Mouse (Mus musculus) bone marrow, adult 2 months (tissue): ENCODE data around the gene Hmmr. TPM values are rescaled to one million over a fixed set of nuclear protein-coding genes. Genes with fewer than 3 reads are reported as not detected.

Experiments
- H3K27ac ChIP-seq: fragments of 200-500 bp; 2 replicates; pipeline ENCODE4 v1.5.1; 2012; ENCODE audit warnings: low read depth, mild to moderate bottlenecking, control low read depth, inconsistent platforms, low read length; ENCODE audit not compliant: control insufficient read depth, poor library complexity, insufficient read depth
- H3K4me1 ChIP-seq: fragments of 200-500 bp; 2 replicates; pipeline ENCODE4 v1.6.1; 2011; ENCODE audit warnings: low read length; ENCODE audit not compliant: control insufficient read depth, insufficient read depth
- H3K4me3 ChIP-seq: fragments of 200-500 bp; replicated peaks from 2 replicates; pipeline ENCODE3; 2011; ENCODE audit warnings: mild to moderate bottlenecking, low read depth, low read length, control low read depth; ENCODE audit not compliant: control insufficient read depth
- CTCF ChIP-seq: fragments of 200-500 bp; IDR thresholded peaks from 2 replicates; pipeline ENCODE4 v1.5.1; 2011; ENCODE audit warnings: low read length, control low read depth; ENCODE audit not compliant: control insufficient read depth, insufficient read depth
- POLR2A ChIP-seq: fragments of 200-500 bp; IDR thresholded peaks from 2 replicates; pipeline ENCODE4 v1.6.1; 2011; ENCODE audit warnings: low read depth, mild to moderate bottlenecking, control low read depth, low read length, borderline replicate concordance; ENCODE audit not compliant: control insufficient read depth
- WGBS: fragments of 180-500 bp; shearing (Covaris S2); methylation state at CpG from one replicate; pipeline ENCODE4 v1.1.7; 2018; 5-methylcytosine and 5-hydroxymethylcytosine counted together
- polyA plus RNA-seq: library from polyadenylated mRNA; stranded (reverse); fragments of >200 nt; gene quantifications from 2 replicates; pipeline ENCODE4 v1.2.4, GENCODE M21; 2011; ENCODE audit warnings: low replicate concordance; ENCODE audit not compliant: missing spikeins, insufficient read depth, insufficient read length

The Hmmr gene
- polyA plus RNA-seq, 1 experiment: 23.2 TPM

DNA sequence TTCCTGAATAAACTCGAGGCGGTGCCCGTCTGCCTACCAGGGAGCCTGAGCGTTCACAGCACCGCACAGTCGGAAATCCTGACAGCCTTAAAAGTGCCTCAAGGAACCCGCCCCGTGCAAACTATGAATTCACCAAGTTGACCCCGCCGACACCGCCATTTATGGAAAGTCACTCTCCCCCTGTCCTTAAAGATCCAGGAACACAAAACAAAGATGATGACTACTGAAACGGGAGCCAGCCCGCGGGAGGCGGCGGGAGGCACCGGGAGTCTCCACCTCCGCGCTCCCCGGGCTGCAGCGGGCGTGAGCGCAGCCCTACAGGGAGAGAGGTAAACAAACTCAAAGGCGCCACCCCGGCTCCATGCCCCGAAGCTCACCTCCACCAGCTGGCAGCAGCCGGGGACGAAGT, 41.1 kb downstream of the Hmmr start:
- TF ChIP-seq CTCF (0 out of 2 replicates have a peak, but pooled peaks have one; percentile 3), POLR2A (no peak)
- H3K27ac ChIP-seq: peak overlapping the region; percentile 88
- WGBS: under 1% methylated on average over 28 of the region's 28 CpGs
- H3K4me1 ChIP-seq: peaks cover 8% of the 10 kb centered on the region
- peak overlapping the region; percentile 94 for H3K4me3 ChIP-seq

DNA sequence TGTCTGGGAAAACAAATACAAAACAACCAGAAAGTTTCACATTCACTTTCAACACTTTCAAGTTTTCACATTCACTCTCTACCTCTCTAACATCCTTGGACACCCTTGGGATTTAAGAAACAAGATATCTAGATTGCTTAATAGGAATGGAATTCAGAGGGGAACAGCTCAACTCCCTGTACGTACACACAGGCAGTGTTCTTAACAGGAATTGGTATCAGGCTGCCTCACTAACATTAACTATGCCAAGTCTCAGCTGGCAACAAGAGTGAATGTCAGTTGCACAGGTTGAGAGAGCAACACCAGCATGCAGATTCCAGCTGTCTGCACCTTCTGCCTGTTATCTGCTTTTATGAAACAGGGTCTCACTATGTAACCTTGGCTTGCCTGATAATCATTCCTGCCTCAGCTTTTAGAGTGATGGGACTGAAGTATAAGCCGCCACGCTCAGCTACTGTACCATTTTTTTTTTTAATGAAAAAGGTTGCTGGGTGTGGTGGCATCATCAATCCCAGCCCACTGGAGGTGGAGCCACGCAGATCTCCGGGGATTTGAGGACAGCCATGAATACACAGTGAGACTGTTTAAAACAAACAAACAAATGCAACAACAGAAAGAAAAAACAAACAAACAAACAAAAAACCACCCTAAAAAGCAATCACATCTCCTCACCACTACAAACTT, 42.6 kb downstream of the Hmmr start:
- TF ChIP-seq CTCF (no peak), POLR2A (no peak)
- WGBS: 50% methylated on average over 5 of the region's 5 CpGs
- Histone ChIP-seq H3K4me3 (no peak overlapping the region), H3K4me1 (peaks cover 8% of the 10 kb centered on the region), H3K27ac (no peak overlapping the region)

DNA sequence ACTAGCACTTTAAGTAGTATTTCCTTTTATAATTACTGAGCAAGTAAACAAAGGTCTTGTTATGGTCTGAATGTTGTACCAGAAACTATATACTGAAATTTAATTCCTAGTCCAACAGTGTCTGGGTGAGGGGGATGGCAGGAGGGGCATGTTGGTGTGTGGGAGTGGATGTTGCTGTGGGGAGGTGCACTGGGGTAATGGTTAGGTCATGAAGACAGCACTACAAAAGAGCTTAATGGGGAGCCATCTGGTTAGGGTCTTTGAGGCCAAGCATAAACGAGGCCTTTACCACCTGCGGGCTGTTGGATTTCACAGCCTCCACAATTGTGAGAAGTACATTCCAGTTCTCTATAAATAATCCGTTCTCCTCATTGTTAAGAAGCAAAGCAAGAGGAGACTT, 49.9 kb downstream of the Hmmr start:
- WGBS: 82% methylated on average over 3 of the region's 3 CpGs
- TF ChIP-seq POLR2A: no peak
- TF ChIP-seq CTCF: no peak
- no peaks in the 10 kb centered on the region for H3K4me1 ChIP-seq
- H3K4me3 ChIP-seq: no peak overlapping the region
- H3K27ac ChIP-seq: no peak overlapping the region

DNA sequence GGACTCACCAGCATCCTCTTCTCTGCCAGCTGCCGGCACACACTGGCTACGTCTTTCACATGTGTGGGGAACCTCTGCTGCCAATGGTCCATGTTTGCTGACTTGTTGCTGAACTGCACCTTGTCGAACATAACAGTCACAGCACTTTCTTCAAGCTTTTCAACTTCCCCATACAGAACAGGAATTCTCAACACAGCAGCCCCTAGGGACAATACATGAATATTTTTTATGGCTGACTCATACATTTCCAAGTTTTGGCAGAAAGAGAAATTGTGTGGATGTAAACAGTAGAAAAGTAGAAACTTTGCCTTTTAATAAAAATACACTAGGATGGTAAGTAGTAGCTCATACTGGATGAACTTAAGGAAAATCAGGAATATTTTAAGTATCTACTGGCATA, 50.8 kb downstream of the Hmmr start:
- Histone ChIP-seq H3K4me3 (no peak overlapping the region), H3K4me1 (no peaks in the 10 kb centered on the region), H3K27ac (no peak overlapping the region)
- TF ChIP-seq POLR2A: no peak
- TF ChIP-seq CTCF: no peak
- WGBS: 87% methylated on average over 3 of the region's 3 CpGs

DNA sequence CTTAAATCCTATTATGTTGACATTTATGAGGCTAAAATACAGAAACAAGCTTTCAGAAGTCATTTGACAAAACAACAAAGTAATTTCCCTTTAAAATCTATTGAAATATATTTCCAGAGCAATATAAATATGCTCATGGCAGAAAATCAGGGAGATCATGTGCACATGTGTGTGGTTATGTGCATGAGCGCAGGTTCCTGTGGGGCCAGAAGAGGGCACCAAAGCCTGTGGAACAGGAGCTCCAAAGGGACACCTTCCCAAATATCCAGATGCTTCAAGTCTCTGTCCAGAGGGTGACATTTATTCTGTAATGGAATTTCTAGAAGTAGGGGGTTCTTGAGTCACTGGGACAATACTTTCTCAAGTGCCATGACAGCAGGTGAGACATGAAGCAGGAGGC, 56.1 kb downstream of the Hmmr start:
- no peak overlapping the region for H3K4me3 ChIP-seq
- TF ChIP-seq POLR2A (no peak), CTCF (peak; percentile 55)
- H3K27ac ChIP-seq: no peak overlapping the region
- 100% methylated on average over 1 of the region's 1 CpGs for WGBS
- H3K4me1 ChIP-seq: no peaks in the 10 kb centered on the region

DNA sequence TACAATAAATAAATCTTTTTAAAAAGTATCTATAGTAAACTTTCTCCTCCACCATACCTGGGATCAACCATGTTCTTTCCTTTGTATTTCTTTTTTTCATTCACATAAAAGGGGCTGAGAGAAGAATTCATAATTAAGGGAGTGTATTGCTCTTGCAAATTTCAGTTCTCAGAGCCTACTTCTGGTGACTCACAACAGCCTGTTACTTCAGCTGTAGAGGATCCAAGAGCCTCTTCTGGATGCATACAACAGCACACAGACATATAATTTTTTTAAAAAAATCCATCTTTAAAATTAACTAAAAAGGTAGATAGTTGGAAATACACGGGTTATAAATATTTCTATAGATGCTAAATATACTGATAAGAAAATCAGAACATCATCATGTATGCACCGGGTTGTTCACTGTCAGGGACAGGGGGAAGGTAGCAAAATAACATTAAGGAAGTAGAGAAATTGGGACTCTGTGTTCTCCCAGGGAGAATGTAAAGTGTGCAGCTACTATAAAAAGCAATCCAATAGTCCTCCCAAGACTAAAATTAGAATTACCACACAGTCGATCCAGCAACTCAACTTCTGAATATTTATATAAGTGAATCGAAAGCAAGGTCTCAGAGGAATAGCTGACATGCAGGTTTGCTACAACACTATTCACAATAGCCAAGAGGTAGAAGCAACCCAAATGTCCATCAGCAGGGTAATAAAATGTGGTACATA, 58.0 kb downstream of the Hmmr start:
- TF ChIP-seq POLR2A (no peak), CTCF (no peak)
- H3K27ac ChIP-seq: no peak overlapping the region
- 69% methylated on average over 4 of the region's 4 CpGs for WGBS
- H3K4me1 ChIP-seq: no peaks in the 10 kb centered on the region
- H3K4me3 ChIP-seq: no peak overlapping the region

Other genes with a start within 250 kb of the Hmmr start
- gene Mat2b, start 38.2 kb downstream of the Hmmr start, polyA plus RNA-seq: 28.4 and 34.2 TPM in 2 replicates
- 24.6 and 38.7 TPM in 2 replicates for gene Nudcd2, start 245 bp upstream of the Hmmr start, polyA plus RNA-seq
- 8.0 and 29.8 TPM in 2 replicates for gene Ccng1, start 21.9 kb upstream of the Hmmr start, polyA plus RNA-seq